Mouse (Mus musculus) forebrain, postnatal 0 days (tissue): Measurements from ENCODE around the gene Crat. TPM values are rescaled to one million over a fixed set of nuclear protein-coding genes. Genes with fewer than 3 reads are reported as not detected.

Source experiments
- ATAC-seq: fragments of 200-750 bp; cut with Nextera tagmentation; 2 replicates; pipeline ENCODE4 v1.8.0; 2017; ENCODE audit warnings: mild to moderate bottlenecking, moderate library complexity
- DNase-seq: peaks from one replicate; pipeline ENCODE4 v3.0.0-alpha.2; 2015
- H3K27ac ChIP-seq: fragments of 300-500 bp; sonication (generic); 2 replicates; pipeline ENCODE4 v1.5.1; 2014; ENCODE audit warnings: low read depth, mild to moderate bottlenecking, antibody characterized with exemption, low read length, moderate library complexity, mixed read lengths
- H3K27me3 ChIP-seq: fragments of 300-500 bp; sonication (generic); 2 replicates; pipeline ENCODE4 v1.6.1; 2014; ENCODE audit warnings: mild to moderate bottlenecking, low read length, mixed read lengths; ENCODE audit not compliant: insufficient read depth
- H3K36me3 ChIP-seq: fragments of 300-500 bp; sonication (generic); 2 replicates; pipeline ENCODE4 v1.6.1; 2014; ENCODE audit warnings: mild to moderate bottlenecking, moderate library complexity; ENCODE audit not compliant: insufficient read depth
- H3K4me1 ChIP-seq: fragments of 300-500 bp; sonication (generic); 2 replicates; pipeline ENCODE4 v1.6.1; 2014; ENCODE audit warnings: antibody characterized with exemption; ENCODE audit not compliant: insufficient read depth
- H3K4me2 ChIP-seq: fragments of 300-500 bp; sonication (generic); 2 replicates; pipeline ENCODE4 v1.6.1; 2014; ENCODE audit warnings: low read depth, mild to moderate bottlenecking, moderate library complexity
- H3K4me3 ChIP-seq: fragments of 300-500 bp; sonication (generic); 2 replicates; pipeline ENCODE4 v1.5.1; 2014; ENCODE audit warnings: low read depth, low read length, mixed read lengths
- H3K9ac ChIP-seq: fragments of 300-500 bp; sonication (generic); 2 replicates; pipeline ENCODE4 v1.6.1; 2014; ENCODE audit warnings: mild to moderate bottlenecking
- H3K9me3 ChIP-seq: fragments of 300-500 bp; sonication (generic); 2 replicates; pipeline ENCODE4 v1.6.1; 2016; ENCODE audit warnings: low read length
- CTCF ChIP-seq: sonication (generic); IDR thresholded peaks from 2 replicates; pipeline ENCODE4 v1.5.1; 2016; ENCODE audit warnings: antibody characterized with exemption, control low read depth, low read depth
- WGBS: fragments of 180-500 bp; shearing (Covaris S2); extraction: QIAGEN DNeasy Blood & Tissue Kit; methylation state at CpG from one replicate; pipeline ENCODE4 v1.1.7; 2014; 5-methylcytosine and 5-hydroxymethylcytosine counted together
- polyA plus RNA-seq: library from polyadenylated mRNA; unstranded; fragments of >200 nt; fragmentation: Nextera tagmentation; extraction: Ambion mirVana; gene quantifications from 2 replicates; pipeline ENCODE4 v1.2.1, GENCODE M21; 2015
- total RNA-seq: library from RNA; depleted of rRNA; stranded (reverse); fragments of >200 nt; gene quantifications from 2 replicates; pipeline ENCODE4 v1.2.3, GENCODE M21; 2014

The Crat gene
- total and polyA plus RNA-seq, 2 experiments from 2014 or later: 24.0 to 33.6 TPM

DNA sequence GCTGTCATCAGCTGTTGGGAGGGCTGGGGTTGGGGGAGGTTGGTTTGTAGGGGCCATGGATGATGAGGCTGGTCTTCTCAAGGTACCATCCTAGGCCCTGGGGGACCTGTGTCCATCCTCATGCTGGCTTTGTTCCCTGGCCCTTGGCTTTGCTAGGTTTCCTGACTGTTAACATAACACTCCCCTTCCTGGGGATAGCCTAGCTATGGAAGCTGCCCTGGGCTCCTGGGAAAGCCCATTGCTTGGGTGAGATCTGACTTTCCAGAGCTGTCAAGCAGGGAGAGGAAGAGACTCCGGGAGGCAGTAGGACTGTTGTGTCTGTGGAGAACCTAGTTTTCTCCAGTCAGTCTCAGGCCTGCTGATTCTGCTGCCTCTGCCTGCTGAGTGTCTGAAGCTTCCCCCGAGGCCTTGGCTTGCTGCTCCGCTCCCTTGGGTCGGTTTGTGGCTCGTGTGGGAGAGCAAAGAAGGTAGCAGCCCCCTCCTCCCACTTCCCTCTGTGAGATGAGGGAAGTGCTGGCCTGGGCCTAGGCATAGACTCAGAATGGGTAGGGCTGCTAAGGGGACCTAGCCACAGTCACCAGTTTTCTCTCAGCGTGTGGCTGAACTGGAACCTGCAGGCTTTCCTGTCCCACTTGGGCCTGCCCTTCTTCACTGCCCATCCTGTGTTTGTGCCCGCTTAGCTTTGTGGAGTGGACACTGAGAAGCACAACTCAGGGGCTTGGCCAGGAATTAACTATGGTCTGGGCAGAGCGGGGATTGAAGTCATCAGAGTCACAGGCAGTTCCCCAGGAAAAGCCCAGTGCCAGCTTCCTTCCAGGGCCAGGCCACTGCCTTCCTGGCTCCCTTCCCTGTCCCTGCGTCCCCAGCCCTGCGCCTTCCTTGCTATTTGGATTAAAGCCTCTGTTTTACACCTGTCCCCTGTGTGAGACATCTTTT is 31.5 kb upstream of the Crat start:
- peaks cover 46% of the 10 kb centered on the region for H3K36me3 ChIP-seq
- 83% methylated on average over 10 of the region's 10 CpGs for WGBS
- H3K9ac ChIP-seq: no peak overlapping the region
- TF ChIP-seq CTCF: no peak
- no peak overlapping the region for H3K4me3 ChIP-seq
- ATAC-seq: no peak
- H3K27ac ChIP-seq: no peak overlapping the region
- no peak overlapping the region for H3K4me2 ChIP-seq
- DNase-seq: no peak
- H3K9me3 ChIP-seq: no peaks in the 10 kb centered on the region
- no peaks in the 10 kb centered on the region for H3K27me3 ChIP-seq
- H3K4me1 ChIP-seq: peaks cover 10% of the 10 kb centered on the region

DNA sequence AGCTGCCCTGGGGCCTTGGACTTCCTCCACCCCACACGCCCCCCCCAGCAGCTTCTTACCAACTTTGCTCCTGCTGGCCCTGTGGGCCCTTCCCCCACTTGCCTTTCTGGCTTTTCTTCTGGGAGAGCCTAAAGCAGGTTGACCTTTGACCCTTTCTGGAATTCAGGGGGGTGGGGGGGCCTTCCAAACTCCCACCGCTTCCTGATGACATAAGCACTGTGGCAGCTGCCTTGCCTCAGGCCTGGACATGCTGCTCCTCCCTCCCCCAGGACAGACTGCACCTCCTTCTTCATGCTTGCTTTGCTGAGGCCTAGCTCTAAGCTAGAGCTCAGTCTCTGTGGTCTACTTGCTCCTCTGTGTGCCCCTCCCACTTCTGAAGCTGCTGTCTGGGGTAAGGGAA is 29.7 kb upstream of the Crat start:
- no peaks in the 10 kb centered on the region for H3K9me3 ChIP-seq
- peaks cover 46% of the 10 kb centered on the region for H3K36me3 ChIP-seq
- H3K9ac ChIP-seq: no peak overlapping the region
- H3K27me3 ChIP-seq: no peaks in the 10 kb centered on the region
- ATAC-seq (no peak), DNase-seq (no peak)
- TF ChIP-seq CTCF: no peak
- H3K4me3 ChIP-seq: no peak overlapping the region
- no peak overlapping the region for H3K27ac ChIP-seq
- WGBS: 63% methylated on average over 2 of the region's 2 CpGs
- no peak overlapping the region for H3K4me2 ChIP-seq
- peaks cover 19% of the 10 kb centered on the region for H3K4me1 ChIP-seq

DNA sequence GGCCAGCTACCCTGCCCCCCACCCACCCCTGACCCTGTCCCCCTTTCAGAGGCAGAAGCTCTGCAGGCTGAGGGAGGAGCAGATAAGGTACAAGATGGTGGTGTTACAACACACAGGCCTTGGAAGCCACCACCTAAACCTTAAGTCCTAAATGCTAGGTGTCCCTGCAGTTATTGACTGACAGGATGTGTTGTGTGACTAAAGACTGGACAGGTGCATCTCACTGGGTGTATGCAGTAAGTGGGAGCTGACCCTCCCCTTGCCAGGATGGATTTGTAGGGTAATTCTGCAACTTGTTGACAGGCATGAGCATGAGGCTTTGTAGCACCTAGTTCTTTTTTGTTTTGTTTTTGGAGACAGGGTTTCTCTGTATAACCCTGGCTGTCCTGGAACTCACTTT is 28.8 kb upstream of the Crat start:
- Histone ChIP-seq H3K9ac (no peak overlapping the region), H3K4me3 (no peak overlapping the region), H3K4me1 (peaks cover 19% of the 10 kb centered on the region), H3K36me3 (peaks cover 45% of the 10 kb centered on the region), H3K27ac (peak overlapping the region; percentile 9; the same call in 1 of the 2 replicates), H3K27me3 (no peaks in the 10 kb centered on the region), H3K9me3 (no peaks in the 10 kb centered on the region), H3K4me2 (no peak overlapping the region)
- no peak for TF ChIP-seq CTCF
- DNase-seq (no peak), ATAC-seq (no peak)

DNA sequence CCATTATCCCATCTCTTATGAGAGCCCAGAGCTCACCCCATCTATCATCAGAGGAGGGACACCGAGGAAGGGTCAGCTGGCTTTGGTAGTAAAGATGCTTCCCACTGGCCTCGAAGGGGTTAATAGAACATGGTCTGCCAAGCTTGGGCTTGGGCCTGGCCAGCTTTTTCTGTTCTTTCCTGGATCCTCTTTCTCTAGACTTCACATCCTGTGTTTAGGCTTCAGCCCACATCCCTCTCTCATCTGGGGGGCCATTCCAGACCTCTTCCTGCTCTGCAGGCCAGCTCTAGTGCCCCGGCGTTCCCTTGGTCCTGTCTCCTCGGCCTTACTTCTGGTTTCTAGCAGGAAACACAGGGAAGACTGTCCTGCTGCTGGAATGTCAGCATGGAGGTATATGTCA is 28.4 kb upstream of the Crat start:
- Histone ChIP-seq H3K4me2 (no peak overlapping the region), H3K9me3 (no peaks in the 10 kb centered on the region), H3K36me3 (peaks cover 47% of the 10 kb centered on the region), H3K9ac (no peak overlapping the region), H3K4me3 (no peak overlapping the region), H3K27me3 (no peaks in the 10 kb centered on the region), H3K4me1 (peaks cover 19% of the 10 kb centered on the region), H3K27ac (peak overlapping the region; percentile 9; the same call in 1 of the 2 replicates)
- TF ChIP-seq CTCF: no peak
- 80% methylated on average over 5 of the region's 5 CpGs for WGBS
- no peak for ATAC-seq
- no peak for DNase-seq

DNA sequence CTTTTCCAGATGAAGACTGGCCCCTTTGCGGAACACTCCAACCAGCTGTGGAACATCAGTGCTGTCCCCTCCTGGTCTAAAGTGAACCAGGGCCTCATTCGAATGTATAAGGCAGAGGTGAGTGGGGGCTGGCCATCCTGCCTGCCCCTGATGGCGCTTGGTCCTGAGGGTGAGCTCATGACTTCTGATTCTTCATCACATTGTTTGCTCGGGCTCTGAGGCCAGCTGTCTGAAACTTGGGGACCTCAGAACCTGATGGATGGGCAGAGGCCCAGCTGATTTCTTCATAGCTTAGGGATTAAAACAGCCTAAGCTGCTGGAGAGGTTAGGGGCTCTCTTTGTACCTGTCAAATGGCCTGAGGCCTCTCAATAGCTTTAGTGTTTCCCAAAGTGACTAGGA is 27.7 kb upstream of the Crat start:
- TF ChIP-seq CTCF: no peak
- Histone ChIP-seq H3K36me3 (peaks cover 55% of the 10 kb centered on the region), H3K27ac (peak overlapping the region; percentile 90; the same call in 1 of the 2 replicates), H3K9me3 (no peaks in the 10 kb centered on the region), H3K4me1 (peaks cover 19% of the 10 kb centered on the region), H3K4me2 (no peak overlapping the region), H3K4me3 (no peak overlapping the region), H3K9ac (no peak overlapping the region), H3K27me3 (no peaks in the 10 kb centered on the region)
- DNase-seq (no peak), ATAC-seq (no peak)
- 67% methylated on average over 4 of the region's 4 CpGs for WGBS

DNA sequence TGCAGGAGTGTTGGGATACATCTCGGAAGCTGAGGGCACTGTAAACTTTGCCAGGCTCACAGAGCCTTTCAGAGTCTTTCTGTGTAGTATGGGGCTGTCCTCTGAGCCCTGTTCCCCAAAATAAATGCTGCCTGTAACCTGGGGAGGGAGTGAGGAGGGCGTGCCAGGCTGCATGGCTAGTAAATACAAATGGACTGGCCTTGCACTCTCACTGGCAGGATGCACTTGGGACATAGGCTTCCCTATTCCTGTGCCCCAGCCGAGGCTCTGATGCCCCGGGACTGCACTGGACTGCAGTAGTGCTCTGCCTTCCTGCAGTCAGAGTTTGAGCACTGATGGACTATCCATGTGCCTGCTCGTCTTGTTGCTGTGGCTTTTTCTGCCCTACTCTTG is 26.9 kb upstream of the Crat start:
- no peaks in the 10 kb centered on the region for H3K9me3 ChIP-seq
- no peak for ATAC-seq
- peaks cover 19% of the 10 kb centered on the region for H3K4me1 ChIP-seq
- H3K9ac ChIP-seq: peak overlapping the region; percentile 34; the same call in 1 of the 2 replicates
- TF ChIP-seq CTCF: no peak
- H3K27ac ChIP-seq: peak overlapping the region; percentile 90
- no peak for DNase-seq
- peaks cover 62% of the 10 kb centered on the region for H3K36me3 ChIP-seq
- peak overlapping the region; percentile 39 for H3K4me2 ChIP-seq
- no peak overlapping the region for H3K4me3 ChIP-seq
- WGBS: 48% methylated on average over 5 of the region's 5 CpGs
- no peaks in the 10 kb centered on the region for H3K27me3 ChIP-seq
